Mouse (Mus musculus) embryonic facial prominence, embryonic 12.5 days (tissue): Measurements from ENCODE around the gene Rps11. TPM values are rescaled to one million over a fixed set of nuclear protein-coding genes. Genes with fewer than 3 reads are reported as not detected.

Source experiments
- ATAC-seq: fragments of 200-750 bp; cut with Nextera tagmentation; 2 replicates; pipeline ENCODE4 v1.8.0; 2017; ENCODE audit not compliant: insufficient number of reproducible peaks, insufficient read depth, low FRiP score, low TSS enrichment
- H3K27ac ChIP-seq: fragments of 300-500 bp; sonication (generic); 2 replicates; pipeline ENCODE4 v1.5.1; 2016; ENCODE audit warnings: mild to moderate bottlenecking
- H3K27me3 ChIP-seq: fragments of 300-500 bp; sonication (generic); 2 replicates; pipeline ENCODE4 v1.6.1; 2016; ENCODE audit warnings: mild to moderate bottlenecking, moderate library complexity
- H3K36me3 ChIP-seq: fragments of 300-500 bp; sonication (generic); 2 replicates; pipeline ENCODE4 v1.6.1; 2016; ENCODE audit warnings: mild to moderate bottlenecking
- H3K4me1 ChIP-seq: fragments of 300-500 bp; sonication (generic); 2 replicates; pipeline ENCODE4 v1.6.1; 2016
- H3K4me2 ChIP-seq: fragments of 300-500 bp; sonication (generic); replicated peaks from 2 replicates; pipeline ENCODE4 v1.6.1; 2016; ENCODE audit warnings: mild to moderate bottlenecking, moderate library complexity
- H3K4me3 ChIP-seq: fragments of 300-500 bp; sonication (generic); 2 replicates; pipeline ENCODE4 v1.5.1; 2016; ENCODE audit warnings: mild to moderate bottlenecking
- H3K9ac ChIP-seq: fragments of 300-500 bp; sonication (generic); 2 replicates; pipeline ENCODE4 v1.6.1; 2016; ENCODE audit warnings: mild to moderate bottlenecking, moderate library complexity
- H3K9me3 ChIP-seq: fragments of 300-500 bp; sonication (generic); 2 replicates; pipeline ENCODE4 v1.6.1; 2016; ENCODE audit warnings: mild to moderate bottlenecking, moderate library complexity
- WGBS: fragments of 180-500 bp; shearing (Covaris S2); methylation state at CpG from one replicate; pipeline ENCODE4 v1.1.7; 2016; 5-methylcytosine and 5-hydroxymethylcytosine counted together
- polyA plus RNA-seq: library from polyadenylated mRNA; unstranded; fragments of >200 nt; fragmentation: Nextera tagmentation; extraction: Ambion mirVana; gene quantifications from 2 replicates; pipeline ENCODE4 v1.2.1, GENCODE M21; 2016

The Rps11 gene
- polyA plus RNA-seq, 1 experiment from 2014 or later, result 1,448 TPM

DNA sequence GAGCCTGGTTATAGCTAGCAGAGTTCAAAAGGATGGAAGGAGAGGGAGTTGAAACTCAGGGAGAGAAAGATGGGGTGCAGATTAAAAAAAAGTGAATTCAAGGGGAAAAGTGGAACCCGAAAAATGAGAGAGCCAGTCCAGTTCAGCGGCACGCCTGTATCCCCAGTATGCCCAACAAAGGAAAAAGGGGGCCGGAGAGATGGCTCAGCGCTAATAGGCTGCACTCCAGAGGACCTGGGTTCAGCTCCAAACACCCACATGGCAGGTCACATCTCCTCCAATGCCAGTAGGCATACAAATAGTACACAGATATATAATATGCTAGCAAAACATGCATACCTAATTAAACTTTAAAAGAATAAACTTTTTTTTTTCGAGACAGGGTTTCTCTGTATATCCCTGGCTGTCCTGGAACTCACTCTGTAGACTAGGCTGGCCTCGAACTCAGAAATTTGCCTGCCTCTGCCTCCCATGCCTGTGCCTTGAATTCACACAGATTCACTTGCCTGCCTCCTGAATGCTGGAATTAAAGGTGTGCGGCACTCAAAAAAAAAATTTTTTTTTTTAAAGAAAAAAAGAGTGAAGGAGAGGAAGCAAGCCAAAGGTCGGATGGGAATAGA lies 38.9 kb upstream of the Rps11 start:
- H3K9ac ChIP-seq, result no peak overlapping the region
- no peak overlapping the region for H3K4me2 ChIP-seq
- H3K9me3 ChIP-seq, result no peaks in the 10 kb centered on the region
- H3K27ac ChIP-seq, result no peak overlapping the region
- peaks cover 4% of the 10 kb centered on the region; the same call in 1 of the 2 replicates for H3K4me1 ChIP-seq
- H3K36me3 ChIP-seq, result peaks cover 31% of the 10 kb centered on the region
- peak overlapping the region; percentile 36; the same call in 1 of the 2 replicates for H3K4me3 ChIP-seq
- peaks cover 57% of the 10 kb centered on the region for H3K27me3 ChIP-seq
- WGBS, result 74% methylated on average over 9 of the region's 9 CpGs
- ATAC-seq, result no peak

DNA sequence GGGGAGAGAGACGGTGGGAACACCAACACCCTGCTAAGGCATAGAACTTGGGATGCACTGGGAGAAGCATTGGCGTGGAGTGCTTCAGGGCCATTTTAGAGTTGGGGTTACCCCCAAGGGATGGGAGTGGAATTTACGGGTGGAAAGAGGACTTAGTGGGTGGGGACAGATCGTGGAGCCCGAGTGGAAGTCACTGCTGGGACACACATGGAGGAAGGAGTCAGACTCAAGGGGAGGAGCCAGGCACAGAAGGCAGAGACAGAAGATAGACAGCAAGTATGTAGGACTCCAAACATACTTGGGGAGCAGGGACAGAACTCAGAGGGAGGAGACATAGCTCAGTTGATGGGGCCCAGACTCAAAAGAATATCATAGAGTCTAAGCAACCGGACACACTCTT lies 38.3 kb upstream of the Rps11 start:
- H3K4me2 ChIP-seq, result peak overlapping the region; percentile 69
- peak; percentile 1; the same call in 1 of the 2 replicates for ATAC-seq
- H3K36me3 ChIP-seq, result peaks cover 37% of the 10 kb centered on the region
- peak overlapping the region; percentile 33 for H3K4me3 ChIP-seq
- H3K4me1 ChIP-seq, result peaks cover 4% of the 10 kb centered on the region; the same call in 1 of the 2 replicates
- no peaks in the 10 kb centered on the region for H3K9me3 ChIP-seq
- peaks cover 52% of the 10 kb centered on the region for H3K27me3 ChIP-seq
- H3K9ac ChIP-seq, result 0 out of 2 replicates have a peak overlapping the region, but pooled peaks have one; percentile 21
- H3K27ac ChIP-seq, result no peak overlapping the region
- 27% methylated on average over 6 of the region's 6 CpGs for WGBS

DNA sequence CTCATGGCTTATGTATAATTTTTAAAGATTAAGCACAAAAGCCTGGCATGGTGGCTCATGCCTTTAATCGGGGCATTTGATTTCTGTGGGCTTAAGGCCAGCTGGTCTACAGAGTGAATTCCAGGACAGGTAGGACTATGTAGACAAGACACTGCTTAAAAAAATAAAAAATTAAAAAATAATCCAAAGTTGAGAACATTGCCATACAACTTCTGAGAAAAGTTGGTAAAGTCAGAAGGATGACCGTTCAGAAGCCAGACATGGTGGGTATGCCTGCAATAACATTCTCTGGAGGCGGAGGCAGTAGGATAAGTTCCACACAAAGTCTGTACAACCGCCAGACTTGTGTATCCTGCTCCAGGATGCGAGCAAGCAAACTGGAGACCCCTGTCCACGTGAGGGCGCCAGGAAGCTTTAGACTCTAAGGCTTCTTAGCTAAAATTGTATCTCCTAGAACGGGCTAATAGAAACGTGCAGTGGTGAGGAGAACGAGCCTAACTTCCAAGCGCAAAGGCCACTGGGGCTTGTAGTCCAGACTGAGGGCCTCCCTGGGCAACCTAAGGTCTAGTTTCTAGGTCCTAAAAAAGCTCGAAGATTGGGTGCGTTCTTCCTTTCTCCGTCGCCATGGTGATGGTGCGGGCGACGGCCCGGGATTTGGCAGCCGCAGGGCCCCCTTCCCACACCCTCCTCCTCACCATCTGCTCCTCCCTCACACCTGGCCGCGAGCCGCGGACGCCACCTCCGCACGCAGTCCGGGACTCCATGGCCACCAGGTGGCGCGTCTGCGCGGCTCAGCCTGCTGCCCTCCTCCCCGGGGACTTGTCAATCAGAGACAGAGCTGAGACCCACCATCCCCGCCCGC lies 37.6 kb upstream of the Rps11 start:
- no peak overlapping the region for H3K27ac ChIP-seq
- H3K4me2 ChIP-seq, result peak overlapping the region; percentile 69
- peak overlapping the region; percentile 33 for H3K4me3 ChIP-seq
- WGBS, result 5% methylated on average over 35 of the region's 35 CpGs
- ATAC-seq, result peak; percentile 87
- peaks cover 45% of the 10 kb centered on the region for H3K27me3 ChIP-seq
- H3K4me1 ChIP-seq, result peaks cover 4% of the 10 kb centered on the region; the same call in 1 of the 2 replicates
- peak overlapping the region; percentile 32; the same call in 1 of the 2 replicates for H3K9ac ChIP-seq
- peaks cover 41% of the 10 kb centered on the region for H3K36me3 ChIP-seq
- H3K9me3 ChIP-seq, result no peaks in the 10 kb centered on the region

DNA sequence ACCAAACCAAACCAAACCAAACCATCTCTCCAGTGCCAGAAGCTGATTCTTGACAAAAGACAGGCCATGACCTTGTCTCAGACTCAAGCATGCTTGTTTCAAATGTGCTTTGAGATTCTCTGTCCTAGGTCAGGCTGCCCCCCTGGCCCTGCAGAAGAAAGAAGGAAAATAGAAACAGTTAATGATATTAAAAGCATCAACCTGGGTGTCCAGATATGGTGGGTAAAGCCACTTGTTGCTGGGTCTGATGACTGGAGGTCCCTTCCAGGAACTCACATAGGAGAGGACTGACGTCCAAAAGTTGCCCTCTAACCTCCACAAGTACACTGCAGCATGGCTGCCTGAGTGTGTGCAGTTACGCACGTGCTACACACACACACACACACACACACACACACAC lies 36.6 kb upstream of the Rps11 start:
- H3K27me3 ChIP-seq, result peaks cover 36% of the 10 kb centered on the region
- H3K9me3 ChIP-seq, result no peaks in the 10 kb centered on the region
- H3K27ac ChIP-seq, result no peak overlapping the region
- peaks cover 41% of the 10 kb centered on the region for H3K36me3 ChIP-seq
- no peak for ATAC-seq
- no peak overlapping the region for H3K9ac ChIP-seq
- H3K4me2 ChIP-seq, result no peak overlapping the region
- peaks cover 4% of the 10 kb centered on the region; the same call in 1 of the 2 replicates for H3K4me1 ChIP-seq
- H3K4me3 ChIP-seq, result no peak overlapping the region
- WGBS, result 89% methylated on average over 3 of the region's 3 CpGs

DNA sequence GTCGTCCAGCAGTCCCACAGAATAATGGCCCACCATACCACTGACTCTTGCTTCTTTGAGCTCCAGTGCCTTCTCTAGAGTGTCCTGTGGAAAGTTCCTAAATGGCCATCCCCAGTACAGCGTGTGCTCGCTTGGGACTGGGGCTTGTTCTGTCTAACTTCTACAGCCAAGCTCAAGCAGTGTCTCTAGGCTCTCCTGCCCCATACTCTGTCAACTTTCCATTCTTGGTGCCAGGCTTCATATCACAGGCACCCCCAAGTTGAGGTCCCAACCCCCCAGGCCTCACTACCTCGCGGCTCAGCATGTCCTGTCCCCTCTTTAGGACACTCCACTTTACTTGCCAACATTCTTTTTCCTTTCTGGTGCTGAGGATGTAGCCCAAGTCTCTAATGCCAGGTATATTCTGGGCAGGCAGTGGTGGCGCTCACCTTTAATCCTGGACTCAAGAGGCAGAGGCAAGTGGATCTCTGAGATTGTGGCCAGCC lies 36.1 kb upstream of the Rps11 start:
- peaks cover 4% of the 10 kb centered on the region; the same call in 1 of the 2 replicates for H3K4me1 ChIP-seq
- peaks cover 41% of the 10 kb centered on the region for H3K36me3 ChIP-seq
- no peak overlapping the region for H3K27ac ChIP-seq
- no peak overlapping the region for H3K9ac ChIP-seq
- H3K27me3 ChIP-seq, result peaks cover 30% of the 10 kb centered on the region
- H3K4me3 ChIP-seq, result no peak overlapping the region
- ATAC-seq, result no peak
- H3K4me2 ChIP-seq, result no peak overlapping the region
- WGBS, result 92% methylated on average over 6 of the region's 6 CpGs
- H3K9me3 ChIP-seq, result no peaks in the 10 kb centered on the region

DNA sequence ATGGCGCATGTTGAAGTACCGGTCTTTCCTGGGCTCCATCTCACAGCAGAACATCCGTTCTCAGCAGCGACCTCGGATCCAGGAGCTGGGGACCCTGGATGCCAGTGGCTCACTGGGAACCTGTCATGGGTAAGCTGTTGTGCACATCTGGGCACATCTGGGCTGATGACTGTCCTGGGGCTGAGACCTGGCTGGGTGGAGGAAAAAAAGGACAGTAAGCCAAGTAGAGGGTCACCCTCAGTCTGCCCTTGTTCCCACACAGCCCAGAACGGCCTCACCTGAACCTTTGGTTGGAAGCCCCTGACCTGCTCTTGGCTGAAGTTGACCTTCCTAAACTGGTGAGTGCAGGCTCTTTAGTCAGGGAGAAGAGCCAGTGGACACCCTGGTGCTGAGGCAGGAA lies 34.8 kb upstream of the Rps11 start:
- H3K36me3 ChIP-seq, result peaks cover 41% of the 10 kb centered on the region
- H3K27me3 ChIP-seq, result peaks cover 17% of the 10 kb centered on the region
- ATAC-seq, result no peak
- H3K9ac ChIP-seq, result no peak overlapping the region
- H3K4me2 ChIP-seq, result no peak overlapping the region
- H3K4me1 ChIP-seq, result peaks cover 4% of the 10 kb centered on the region; the same call in 1 of the 2 replicates
- H3K27ac ChIP-seq, result no peak overlapping the region
- H3K9me3 ChIP-seq, result no peaks in the 10 kb centered on the region
- 92% methylated on average over 6 of the region's 6 CpGs for WGBS
- H3K4me3 ChIP-seq, result no peak overlapping the region

DNA sequence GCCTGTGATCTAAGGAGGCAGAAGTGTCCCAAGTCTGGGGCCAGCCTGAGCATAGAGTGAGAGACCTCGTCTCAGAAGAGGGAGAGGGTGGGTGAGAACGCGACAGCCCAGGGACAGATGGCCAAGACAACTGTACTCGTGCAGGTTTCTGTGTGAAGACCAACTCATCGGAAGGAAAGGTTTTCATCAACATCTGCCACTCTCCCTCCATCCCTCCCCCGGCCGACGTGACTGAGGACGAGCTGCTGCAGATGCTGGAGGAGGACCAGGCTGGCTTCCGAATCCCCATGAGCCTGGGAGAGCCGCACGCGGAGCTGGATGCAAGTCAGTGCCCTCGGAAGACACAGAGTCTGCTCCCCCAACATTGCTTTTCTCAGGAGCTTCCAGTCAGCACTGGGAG lies 33.2 kb upstream of the Rps11 start:
- Histone ChIP-seq H3K9me3 (no peaks in the 10 kb centered on the region), H3K9ac (no peak overlapping the region; the same call in 1 of the 2 replicates), H3K4me1 (peaks cover 7% of the 10 kb centered on the region), H3K36me3 (peaks cover 41% of the 10 kb centered on the region), H3K4me2 (no peak overlapping the region), H3K27ac (no peak overlapping the region), H3K4me3 (no peak overlapping the region), H3K27me3 (peaks cover 2% of the 10 kb centered on the region; the same call in 1 of the 2 replicates)
- no peak for ATAC-seq
- WGBS, result 86% methylated on average over 14 of the region's 14 CpGs

DNA sequence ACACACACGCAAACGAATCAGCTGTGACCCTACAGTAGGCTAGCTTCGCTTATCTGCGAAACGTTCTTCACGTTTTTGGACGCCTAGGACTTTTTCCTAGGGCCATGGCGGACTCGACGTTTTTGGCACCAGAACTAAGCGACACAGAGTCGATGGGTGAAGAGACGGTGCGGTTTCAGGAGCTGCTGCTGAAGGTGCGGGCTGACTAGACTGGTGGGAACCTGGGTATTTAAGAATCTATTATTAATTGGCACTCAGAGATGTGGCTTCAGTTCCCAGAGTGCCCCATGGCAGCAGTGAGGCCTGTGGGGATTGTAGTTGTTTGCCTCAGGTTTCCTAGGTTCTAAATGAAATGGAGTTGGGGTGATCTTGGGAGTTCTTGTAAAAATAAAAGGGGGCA lies 32.0 kb upstream of the Rps11 start:
- WGBS, result 95% methylated on average over 15 of the region's 15 CpGs
- H3K9ac ChIP-seq, result no peak overlapping the region
- no peak overlapping the region for H3K27ac ChIP-seq
- no peaks in the 10 kb centered on the region for H3K27me3 ChIP-seq
- H3K36me3 ChIP-seq, result peaks cover 40% of the 10 kb centered on the region
- no peak for ATAC-seq
- no peaks in the 10 kb centered on the region for H3K9me3 ChIP-seq
- H3K4me2 ChIP-seq, result no peak overlapping the region
- no peak overlapping the region for H3K4me3 ChIP-seq
- H3K4me1 ChIP-seq, result peaks cover 8% of the 10 kb centered on the region

DNA sequence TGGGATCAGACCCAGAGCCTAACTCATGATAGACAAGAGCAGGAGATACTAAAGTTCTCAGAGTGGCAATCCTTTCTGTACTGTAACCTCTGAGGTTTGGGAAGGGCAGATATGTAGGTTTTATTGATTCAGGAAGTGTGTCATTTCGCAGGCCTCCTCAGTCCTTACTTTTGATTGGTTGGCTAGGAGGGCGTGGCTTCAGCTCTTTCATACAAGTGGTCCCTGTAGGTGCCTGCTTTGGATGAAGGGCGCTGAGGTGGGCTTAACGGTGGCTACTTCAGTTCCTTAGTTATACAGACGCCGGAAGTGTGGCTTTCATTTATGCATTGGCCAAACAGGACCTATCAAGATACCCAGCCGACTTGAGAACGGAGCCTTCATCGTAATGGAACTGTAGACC lies 31.4 kb upstream of the Rps11 start:
- Histone ChIP-seq H3K9ac (no peak overlapping the region), H3K4me1 (peaks cover 14% of the 10 kb centered on the region), H3K27ac (no peak overlapping the region), H3K36me3 (peaks cover 34% of the 10 kb centered on the region), H3K9me3 (no peaks in the 10 kb centered on the region), H3K27me3 (no peaks in the 10 kb centered on the region), H3K4me2 (peak overlapping the region; percentile 74; the same call in 1 of the 2 replicates), H3K4me3 (no peak overlapping the region)
- WGBS, result 82% methylated on average over 9 of the region's 9 CpGs
- ATAC-seq, result no peak

DNA sequence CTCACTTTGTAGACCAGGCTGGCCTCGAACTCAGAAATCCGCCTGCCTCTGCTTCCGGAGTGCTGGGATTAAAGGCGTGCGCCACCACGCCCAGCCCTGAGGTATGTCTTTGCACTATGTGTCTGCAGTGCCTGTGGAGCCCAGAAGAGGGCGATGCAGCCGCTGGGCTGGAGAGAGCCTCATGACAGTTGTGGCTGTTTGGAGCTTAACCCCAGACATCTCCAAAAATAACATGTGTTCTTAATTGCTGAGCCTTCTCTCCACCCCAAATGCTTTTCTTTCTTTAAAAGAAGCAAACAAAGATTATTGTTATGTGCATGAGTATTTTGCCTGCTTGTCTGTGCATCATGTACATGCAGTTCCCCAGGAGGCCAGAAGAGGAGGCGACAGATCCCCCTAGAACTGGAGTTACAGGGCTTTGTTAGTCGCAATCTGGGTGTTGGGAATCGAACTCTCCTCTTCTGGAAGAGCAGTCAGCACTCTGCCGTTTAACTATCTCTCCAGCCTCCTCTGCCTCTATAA lies 30.8 kb upstream of the Rps11 start:
- Histone ChIP-seq H3K9ac (no peak overlapping the region; the same call in 1 of the 2 replicates), H3K4me1 (peaks cover 16% of the 10 kb centered on the region), H3K9me3 (no peaks in the 10 kb centered on the region), H3K36me3 (peaks cover 28% of the 10 kb centered on the region), H3K4me3 (peak overlapping the region; percentile 60), H3K27ac (peak overlapping the region; percentile 95; the same call in 1 of the 2 replicates), H3K4me2 (peak overlapping the region; percentile 74), H3K27me3 (no peaks in the 10 kb centered on the region)
- 79% methylated on average over 12 of the region's 12 CpGs for WGBS
- ATAC-seq, result no peak

DNA sequence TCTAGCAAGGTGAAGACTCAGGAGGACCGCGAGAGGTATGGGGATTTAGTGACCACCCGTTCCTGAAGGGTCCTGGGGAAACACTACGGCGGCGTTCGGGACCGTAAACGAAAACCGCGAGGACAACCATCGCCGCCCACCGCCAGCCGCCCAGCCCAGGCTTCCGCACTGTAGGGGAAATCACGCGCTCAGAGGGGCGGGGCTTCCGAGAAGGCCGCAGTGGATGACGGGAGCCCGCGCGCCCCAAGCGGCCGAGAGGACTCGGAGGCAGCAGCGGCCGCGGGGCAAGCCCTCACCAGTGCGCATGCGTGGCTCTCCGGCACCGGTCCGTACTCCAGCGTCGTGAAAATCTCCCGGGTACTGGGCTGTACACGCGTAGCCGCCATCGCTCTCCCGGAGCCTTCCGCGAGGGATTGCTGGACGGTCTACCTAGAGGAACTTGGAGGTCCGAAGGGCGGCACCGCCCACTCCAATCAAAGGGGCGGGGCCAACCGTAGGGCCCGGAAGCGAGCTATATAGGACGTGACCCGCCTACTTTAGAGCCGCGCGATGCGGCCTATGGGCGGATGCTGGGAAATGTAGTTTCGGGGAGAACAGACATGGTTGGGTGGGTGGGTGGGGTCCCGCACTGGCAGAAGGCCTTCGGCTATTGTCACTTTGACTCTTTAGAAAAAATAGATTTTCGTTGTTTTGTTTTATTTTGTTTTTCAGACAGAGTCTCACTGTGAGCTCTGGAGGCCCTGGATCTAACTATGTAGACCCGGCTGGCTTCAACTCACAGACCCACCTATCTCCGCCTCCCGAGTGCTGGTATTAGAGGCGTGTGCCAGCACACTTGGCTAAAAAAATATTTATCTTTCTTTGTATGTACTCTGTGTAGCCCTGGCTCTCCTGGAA lies 30.1 kb upstream of the Rps11 start, which contains the start of the genes Pih1d1 and Aldh16a1:
Gene Pih1d1, plus strand, starts transcription at position 208 of the 897 bp plus-strand sequence.
Gene Aldh16a1, minus strand, starts transcription at position 489 of the 897 bp plus-strand sequence.
- Histone ChIP-seq H3K27me3 (no peaks in the 10 kb centered on the region), H3K4me3 (peak within 1 kb of the TSS; percentile 60), H3K36me3 (peaks cover 22% of the 10 kb centered on the region), H3K4me2 (peak within 1 kb of the TSS; percentile 74), H3K9me3 (no peaks in the 10 kb centered on the region), H3K4me1 (peaks cover 16% of the 10 kb centered on the region), H3K27ac (peak within 1 kb of the TSS; percentile 95), H3K9ac (peak within 1 kb of the TSS; percentile 78)
- peak; percentile 94 for ATAC-seq
- 5% methylated on average over 68 of the region's 69 CpGs for WGBS
